Mouse (Mus musculus) ES-Bruce4 (cell line): ENCODE measurements around the gene Cttnbp2nl.

Experiments
- CTCF ChIP-seq: IDR thresholded peaks from one replicate; pipeline ENCODE4 v1.8.1; 2011; ENCODE audit warnings: low read depth, low read length
- POLR2A ChIP-seq: IDR thresholded peaks from one replicate; pipeline ENCODE4 v1.8.1; 2011; ENCODE audit warnings: low read length; ENCODE audit not compliant: insufficient read depth

GRCm38 (mm10) chr3:105003960-105004463 lies 48.9 kb downstream of the Cttnbp2nl start:
- TF ChIP-seq CTCF (no peak), POLR2A (no peak)
